Mouse (Mus musculus) kidney, adult 2 months (tissue): ENCODE data around the gene Rtp4.

Experiments used
- CTCF ChIP-seq: fragments of 200-500 bp; conservative IDR thresholded peaks from 2 replicates; pipeline ENCODE4 v1.5.1; 2011; ENCODE audit warnings: low read depth, mild to moderate bottlenecking, control low read depth, low read length, moderate library complexity, mixed read lengths; ENCODE audit not compliant: insufficient read depth, insufficient read length
- POLR2A ChIP-seq: fragments of 200-500 bp; IDR thresholded peaks from one replicate; pipeline ENCODE4 v1.6.1; 2011; ENCODE audit warnings: low read depth, low read length, control low read depth

GRCm38 (mm10) chr16:23557669-23558068 is 37.6 kb downstream of the Rtp4 start:
- no peak for TF ChIP-seq CTCF
- TF ChIP-seq POLR2A: no peak
